Mouse (Mus musculus): ENCODE results near the gene Rec8.

GRCm38 (mm10) chr14:55671486-55671832 is 53.6 kb downstream of the Rec8 start:
- no peak for TF ChIP-seq CTCF (IDR thresholded peaks at IDR 0.05; ENCODE audit: extremely low read depth, insufficient read depth, low read length)
- no peak for TF ChIP-seq POLR2A (IDR thresholded peaks at IDR 0.05; ENCODE audit: extremely low read depth, insufficient read depth, low read length)

Data from cortical plate, adult 2 months (tissue).